Mouse (Mus musculus): ENCODE measurements around the gene Camta1. TPM values are rescaled to one million over a fixed set of nuclear protein-coding genes. Genes with fewer than 3 reads are reported as not detected.

Camta1 gene
- polyA plus RNA-seq, 1 experiment from 2014 or later = 77.1 TPM

DNA sequence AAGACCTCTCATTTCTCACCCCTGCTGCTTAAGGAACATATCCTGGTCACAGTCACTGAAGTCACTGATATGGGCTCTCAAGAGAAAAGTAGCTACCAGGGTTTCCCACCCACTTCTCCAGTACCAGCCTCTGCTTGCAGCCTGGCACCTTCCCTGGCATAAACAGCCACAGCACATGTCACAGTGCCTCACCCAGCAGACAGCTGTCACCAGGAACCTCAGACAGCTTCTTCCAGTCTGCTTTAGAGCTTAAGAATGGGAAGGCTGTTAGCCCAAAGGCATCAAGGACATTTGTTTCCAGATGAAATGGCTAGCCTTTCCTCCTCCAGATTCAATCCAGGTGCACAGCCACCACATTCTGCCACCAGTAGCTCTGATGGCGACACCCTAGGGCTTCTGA, 697.4 kb downstream of the Camta1 start:
- H3K27me3 ChIP-seq = no peaks in the 10 kb centered on the region; the same call in none of the 2 replicates
- H3K4me1 ChIP-seq = peaks cover 9% of the 10 kb centered on the region; the same call in 1 of the 2 replicates
- H3K4me2 ChIP-seq (replicated peaks) = no peak overlapping the region
- H3K9me3 ChIP-seq (replicated peaks) = no peaks in the 10 kb centered on the region
- H3K27ac ChIP-seq (replicated peaks) = no peak overlapping the region
- H3K36me3 ChIP-seq = no peaks in the 10 kb centered on the region
- no peak for ATAC-seq (ENCODE audit: insufficient number of reproducible peaks, low FRiP score, low TSS enrichment, low read depth)
- H3K9ac ChIP-seq = no peak overlapping the region
- no peak overlapping the region for H3K4me3 ChIP-seq (replicated peaks)
- WGBS = 71% methylated on average over 1 of the region's 1 CpGs

DNA sequence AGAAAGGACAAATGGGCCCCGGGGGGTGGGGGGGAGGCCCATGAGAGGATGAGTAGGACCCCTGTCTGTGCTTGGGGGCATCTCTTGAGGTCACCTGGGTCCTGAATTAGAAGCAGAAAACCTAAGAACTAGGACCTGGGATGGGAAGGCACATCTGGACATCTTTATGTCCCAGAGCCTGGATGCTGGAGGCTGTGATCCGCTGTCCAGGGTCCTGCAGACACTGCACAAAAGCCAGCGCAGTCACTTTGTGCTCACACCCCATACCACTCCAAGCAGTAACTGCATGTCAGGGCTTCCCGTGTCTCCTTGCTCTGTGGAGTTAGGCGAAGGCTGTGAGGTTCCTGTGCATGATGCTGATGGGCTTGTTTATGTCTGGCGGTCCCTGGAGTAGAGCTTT, 699.8 kb downstream of the Camta1 start:
- peaks cover 9% of the 10 kb centered on the region; the same call in 1 of the 2 replicates for H3K4me1 ChIP-seq
- no peak overlapping the region for H3K27ac ChIP-seq (replicated peaks)
- H3K4me3 ChIP-seq (replicated peaks) = no peak overlapping the region
- no peaks in the 10 kb centered on the region for H3K9me3 ChIP-seq (replicated peaks)
- H3K27me3 ChIP-seq = peaks cover 5% of the 10 kb centered on the region
- no peak for ATAC-seq (ENCODE audit: insufficient number of reproducible peaks, low FRiP score, low TSS enrichment, low read depth)
- no peak overlapping the region for H3K4me2 ChIP-seq (replicated peaks)
- H3K36me3 ChIP-seq = no peaks in the 10 kb centered on the region
- no peak overlapping the region for H3K9ac ChIP-seq
- WGBS = 36% methylated on average over 6 of the region's 6 CpGs

DNA sequence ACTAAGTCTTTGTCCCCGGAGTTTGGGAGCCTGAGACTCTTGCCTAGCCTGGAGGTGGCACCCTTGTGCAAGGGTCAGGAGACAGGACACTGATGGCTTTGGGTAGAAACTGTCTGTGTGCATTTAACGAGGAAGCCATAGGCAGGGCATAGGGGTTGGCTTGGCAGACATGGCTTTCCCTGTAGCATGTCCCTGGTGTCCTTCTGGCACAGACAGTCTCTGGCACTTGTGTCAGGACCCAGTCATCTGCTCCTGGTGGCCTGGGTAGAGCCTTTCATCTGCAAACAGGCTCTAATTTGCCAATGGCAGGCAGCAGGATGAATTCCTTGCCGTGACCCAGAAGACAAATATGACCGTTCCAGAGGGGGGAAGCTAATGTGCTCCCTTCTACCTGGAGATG, 700.7 kb downstream of the Camta1 start:
- no peak for ATAC-seq (ENCODE audit: insufficient number of reproducible peaks, low FRiP score, low TSS enrichment, low read depth)
- Histone ChIP-seq H3K27me3 (peaks cover 8% of the 10 kb centered on the region), H3K9me3 (replicated peaks) (no peaks in the 10 kb centered on the region), H3K4me2 (replicated peaks) (no peak overlapping the region), H3K9ac (no peak overlapping the region), H3K4me1 (peaks cover 7% of the 10 kb centered on the region; the same call in 1 of the 2 replicates), H3K36me3 (no peaks in the 10 kb centered on the region), H3K27ac (replicated peaks) (no peak overlapping the region), H3K4me3 (replicated peaks) (no peak overlapping the region)
- 67% methylated on average over 4 of the region's 4 CpGs for WGBS

DNA sequence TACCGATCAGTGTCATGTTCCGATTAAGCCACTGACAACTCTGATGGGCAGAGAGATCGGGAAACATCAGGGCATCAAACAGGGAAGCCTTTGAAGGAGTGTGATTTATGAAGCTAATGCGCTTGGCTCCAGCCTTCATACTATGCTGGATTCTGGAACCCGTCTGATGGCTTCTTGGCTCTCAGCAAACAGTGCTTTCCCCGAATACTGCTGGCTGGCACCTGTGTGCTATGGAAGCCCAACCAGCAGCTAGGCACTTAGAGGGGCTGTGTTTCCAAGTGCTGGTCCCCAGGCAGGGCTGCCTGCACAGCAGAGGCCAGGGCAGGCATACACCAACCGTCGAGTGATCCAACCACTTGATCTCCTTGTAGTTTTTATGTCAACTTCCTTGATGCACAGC, 701.2 kb downstream of the Camta1 start:
- Histone ChIP-seq H3K27ac (replicated peaks) (no peak overlapping the region), H3K4me2 (replicated peaks) (no peak overlapping the region), H3K27me3 (peaks cover 11% of the 10 kb centered on the region), H3K36me3 (no peaks in the 10 kb centered on the region), H3K4me1 (peaks cover 2% of the 10 kb centered on the region; the same call in 1 of the 2 replicates), H3K9ac (no peak overlapping the region), H3K9me3 (replicated peaks) (no peaks in the 10 kb centered on the region), H3K4me3 (replicated peaks) (no peak overlapping the region)
- no peak for ATAC-seq (ENCODE audit: insufficient number of reproducible peaks, low FRiP score, low TSS enrichment, low read depth)
- 74% methylated on average over 8 of the region's 8 CpGs for WGBS

DNA sequence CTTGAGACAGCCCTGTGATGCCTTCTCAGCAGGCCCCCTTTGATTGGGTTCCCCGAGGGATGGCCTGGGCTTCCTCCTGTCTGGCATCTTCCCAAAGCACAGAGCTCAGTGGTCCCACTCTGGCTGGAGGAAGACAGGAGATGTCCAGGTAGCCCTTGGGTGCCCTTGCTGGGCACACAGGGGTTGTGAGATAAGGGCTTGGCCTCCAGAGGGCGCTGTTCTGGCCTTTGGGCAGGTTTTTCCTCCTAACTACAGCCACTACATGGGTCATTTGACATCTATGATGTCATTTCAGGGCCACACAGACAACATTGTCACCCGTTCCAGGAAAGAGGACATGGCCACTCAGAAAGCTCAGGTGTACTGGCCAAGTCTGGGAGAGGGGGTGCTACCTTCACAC, 703.4 kb downstream of the Camta1 start:
- Histone ChIP-seq H3K27ac (replicated peaks) (no peak overlapping the region), H3K9ac (no peak overlapping the region), H3K4me2 (replicated peaks) (no peak overlapping the region), H3K27me3 (peaks cover 12% of the 10 kb centered on the region), H3K9me3 (replicated peaks) (no peaks in the 10 kb centered on the region), H3K4me3 (replicated peaks) (no peak overlapping the region), H3K36me3 (no peaks in the 10 kb centered on the region), H3K4me1 (no peaks in the 10 kb centered on the region)
- 54% methylated on average over 3 of the region's 3 CpGs for WGBS
- no peak for ATAC-seq (ENCODE audit: insufficient number of reproducible peaks, low FRiP score, low TSS enrichment, low read depth)

DNA sequence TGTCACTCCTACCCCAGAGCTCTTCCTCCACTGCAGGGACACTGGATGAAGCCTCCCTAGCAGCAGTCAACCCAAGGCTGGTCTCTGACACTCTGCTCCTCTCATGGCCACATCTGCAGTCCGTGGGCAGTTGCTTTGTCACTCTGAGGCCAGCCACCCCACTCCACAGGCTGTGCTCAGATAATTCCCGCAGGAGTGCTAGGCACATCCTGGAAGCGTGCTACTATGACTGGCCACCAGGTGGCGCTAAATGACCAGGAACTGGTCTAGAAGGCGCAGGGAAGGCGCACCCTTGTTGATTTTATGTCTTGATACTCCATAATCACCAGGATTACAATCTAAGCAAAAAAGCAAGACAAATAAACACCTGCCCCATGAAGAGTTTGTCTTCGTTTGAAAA, 704.8 kb downstream of the Camta1 start:
- H3K27ac ChIP-seq (replicated peaks) = no peak overlapping the region
- peak; percentile 6; the same call in 1 of the 2 replicates for ATAC-seq (ENCODE audit: insufficient number of reproducible peaks, low FRiP score, low TSS enrichment, low read depth)
- H3K4me2 ChIP-seq (replicated peaks) = no peak overlapping the region
- 0 out of 2 replicates have a peak, but pooled peaks cover under 1% of the 10 kb centered on the region for H3K4me1 ChIP-seq
- H3K4me3 ChIP-seq (replicated peaks) = no peak overlapping the region
- no peaks in the 10 kb centered on the region for H3K9me3 ChIP-seq (replicated peaks)
- H3K36me3 ChIP-seq = no peaks in the 10 kb centered on the region
- peaks cover 14% of the 10 kb centered on the region for H3K27me3 ChIP-seq
- H3K9ac ChIP-seq = no peak overlapping the region
- WGBS = under 1% methylated on average over 7 of the region's 7 CpGs

DNA sequence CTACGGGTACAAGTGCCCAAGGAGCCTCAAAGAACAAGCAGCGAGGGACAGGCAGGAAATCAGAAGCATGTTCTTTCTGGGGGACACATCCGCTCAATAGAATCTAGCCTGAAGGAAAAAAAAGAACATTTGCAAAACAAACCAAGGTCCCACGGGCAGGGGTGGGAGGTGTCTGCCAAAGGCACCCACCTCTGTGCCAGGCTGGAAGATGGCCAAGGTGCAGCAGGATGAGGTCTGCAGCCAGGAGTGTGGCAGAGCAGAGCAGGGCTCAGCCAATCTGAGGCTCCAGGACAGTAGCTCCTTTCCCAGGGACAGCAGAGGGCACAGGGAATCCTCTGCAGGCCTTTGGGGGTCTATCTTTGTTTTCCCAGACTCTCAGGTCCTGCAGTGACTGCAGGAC, 706.1 kb downstream of the Camta1 start:
- no peak overlapping the region for H3K4me3 ChIP-seq (replicated peaks)
- no peak overlapping the region for H3K4me2 ChIP-seq (replicated peaks)
- ATAC-seq (ENCODE audit: insufficient number of reproducible peaks, low FRiP score, low TSS enrichment, low read depth) = no peak
- H3K36me3 ChIP-seq = no peaks in the 10 kb centered on the region
- no peak overlapping the region for H3K9ac ChIP-seq
- H3K9me3 ChIP-seq (replicated peaks) = no peaks in the 10 kb centered on the region
- 59% methylated on average over 4 of the region's 4 CpGs for WGBS
- no peak overlapping the region for H3K27ac ChIP-seq (replicated peaks)
- 0 out of 2 replicates have a peak, but pooled peaks cover 4% of the 10 kb centered on the region for H3K4me1 ChIP-seq
- H3K27me3 ChIP-seq = peaks cover 17% of the 10 kb centered on the region

DNA sequence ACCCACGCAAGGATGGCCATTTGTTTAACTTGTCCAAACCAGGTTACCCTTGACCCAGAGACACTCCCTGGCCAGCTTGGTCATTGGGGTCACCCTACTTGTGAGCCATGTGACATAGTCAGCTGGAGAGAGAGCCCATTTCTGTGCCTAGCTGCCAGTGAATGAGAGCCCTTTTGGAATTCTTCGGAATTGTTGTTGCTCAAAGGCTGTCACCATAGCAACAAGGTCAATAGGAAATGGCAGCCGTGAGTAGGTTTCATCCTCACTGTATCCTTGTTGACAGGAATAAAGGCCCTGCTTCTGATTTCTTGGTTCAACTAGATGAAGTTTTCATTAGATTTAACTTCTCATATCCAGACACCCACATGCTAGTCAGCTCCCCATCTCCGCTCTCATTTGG, 707.4 kb downstream of the Camta1 start:
- peaks cover 17% of the 10 kb centered on the region for H3K27me3 ChIP-seq
- no peak overlapping the region for H3K27ac ChIP-seq (replicated peaks)
- H3K4me1 ChIP-seq = 0 out of 2 replicates have a peak, but pooled peaks cover 4% of the 10 kb centered on the region
- ATAC-seq (ENCODE audit: insufficient number of reproducible peaks, low FRiP score, low TSS enrichment, low read depth) = no peak
- H3K36me3 ChIP-seq = no peaks in the 10 kb centered on the region
- no peak overlapping the region for H3K4me2 ChIP-seq (replicated peaks)
- H3K9me3 ChIP-seq (replicated peaks) = no peaks in the 10 kb centered on the region
- 49% methylated on average over 4 of the region's 4 CpGs for WGBS
- no peak overlapping the region for H3K9ac ChIP-seq
- no peak overlapping the region for H3K4me3 ChIP-seq (replicated peaks)

DNA sequence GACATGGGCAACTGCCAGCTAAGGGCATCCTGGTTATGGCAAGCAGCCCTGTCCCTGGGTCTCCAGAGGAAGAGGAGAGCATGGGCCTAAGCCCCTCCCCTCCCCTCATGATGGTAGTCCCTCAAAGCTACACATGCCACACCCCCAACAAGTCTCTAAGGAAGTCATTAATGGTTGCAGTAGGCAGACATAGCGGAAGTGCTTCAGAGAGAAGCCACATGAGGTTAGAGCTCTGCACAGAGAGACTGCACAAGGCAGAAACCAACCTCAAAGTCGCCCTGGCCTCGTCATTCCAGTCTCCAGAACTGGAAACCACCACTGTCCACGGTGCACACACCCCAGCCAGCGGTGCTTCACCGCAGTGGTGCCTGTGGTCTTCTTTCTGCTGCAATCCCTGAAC, 709.7 kb downstream of the Camta1 start:
- no peaks in the 10 kb centered on the region for H3K9me3 ChIP-seq (replicated peaks)
- peaks cover 12% of the 10 kb centered on the region for H3K27me3 ChIP-seq
- WGBS = 59% methylated on average over 6 of the region's 6 CpGs
- no peak overlapping the region for H3K4me2 ChIP-seq (replicated peaks)
- 0 out of 2 replicates have a peak, but pooled peaks cover 4% of the 10 kb centered on the region for H3K4me1 ChIP-seq
- no peak overlapping the region for H3K9ac ChIP-seq
- no peak for ATAC-seq (ENCODE audit: insufficient number of reproducible peaks, low FRiP score, low TSS enrichment, low read depth)
- H3K27ac ChIP-seq (replicated peaks) = no peak overlapping the region
- H3K36me3 ChIP-seq = no peaks in the 10 kb centered on the region
- no peak overlapping the region for H3K4me3 ChIP-seq (replicated peaks)

DNA sequence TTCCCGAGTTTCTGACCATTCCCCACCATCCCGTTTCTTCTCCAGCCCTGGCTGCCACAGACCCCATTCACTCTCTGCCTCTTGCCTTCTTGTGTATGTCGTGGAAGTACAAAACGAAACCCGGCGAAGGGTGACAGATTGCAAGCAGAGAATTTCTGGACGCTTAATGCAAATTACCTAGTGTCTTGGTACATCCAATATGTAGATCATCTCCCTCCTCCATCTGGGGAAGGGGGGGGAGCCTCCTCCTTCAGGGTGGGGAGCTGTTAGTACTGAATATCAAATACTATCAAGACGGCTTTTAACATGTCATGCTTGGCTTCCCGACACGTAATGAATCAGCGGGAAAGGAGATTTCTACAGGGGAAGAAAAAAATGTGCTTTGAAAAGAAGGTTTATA, 710.8 kb downstream of the Camta1 start:
- 71% methylated on average over 11 of the region's 11 CpGs for WGBS
- Histone ChIP-seq H3K4me3 (replicated peaks) (no peak overlapping the region), H3K27ac (replicated peaks) (no peak overlapping the region), H3K9me3 (replicated peaks) (no peaks in the 10 kb centered on the region), H3K4me2 (replicated peaks) (no peak overlapping the region), H3K27me3 (peaks cover 10% of the 10 kb centered on the region; the same call in 1 of the 2 replicates), H3K36me3 (no peaks in the 10 kb centered on the region), H3K9ac (no peak overlapping the region), H3K4me1 (0 out of 2 replicates have a peak, but pooled peaks cover 4% of the 10 kb centered on the region)
- ATAC-seq (ENCODE audit: insufficient number of reproducible peaks, low FRiP score, low TSS enrichment, low read depth) = no peak

DNA sequence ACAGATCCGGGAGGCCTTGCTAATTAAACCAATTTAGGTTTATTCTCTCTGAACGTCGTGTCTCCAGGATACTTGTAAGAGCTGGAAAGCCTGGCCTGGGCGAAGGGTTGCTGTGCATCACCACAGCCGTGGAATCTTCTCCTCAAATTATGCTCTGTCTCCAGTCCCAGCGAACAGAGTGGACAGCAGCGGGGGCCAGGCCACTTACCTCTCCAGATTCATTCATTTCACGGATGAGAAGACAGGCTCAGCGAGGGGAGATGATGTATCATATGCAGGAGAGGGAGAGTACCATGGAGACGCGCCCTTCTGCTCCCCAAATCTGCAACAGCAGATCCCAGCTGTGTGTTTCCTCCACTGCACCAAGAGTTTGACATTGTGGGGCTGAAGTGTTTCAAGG, 711.6 kb downstream of the Camta1 start:
- WGBS = 77% methylated on average over 11 of the region's 11 CpGs
- Histone ChIP-seq H3K27me3 (peaks cover 5% of the 10 kb centered on the region; the same call in 1 of the 2 replicates), H3K27ac (replicated peaks) (no peak overlapping the region), H3K4me1 (0 out of 2 replicates have a peak, but pooled peaks cover 4% of the 10 kb centered on the region), H3K9me3 (replicated peaks) (no peaks in the 10 kb centered on the region), H3K4me3 (replicated peaks) (no peak overlapping the region), H3K36me3 (no peaks in the 10 kb centered on the region), H3K9ac (no peak overlapping the region), H3K4me2 (replicated peaks) (no peak overlapping the region)
- ATAC-seq (ENCODE audit: insufficient number of reproducible peaks, low FRiP score, low TSS enrichment, low read depth) = no peak

DNA sequence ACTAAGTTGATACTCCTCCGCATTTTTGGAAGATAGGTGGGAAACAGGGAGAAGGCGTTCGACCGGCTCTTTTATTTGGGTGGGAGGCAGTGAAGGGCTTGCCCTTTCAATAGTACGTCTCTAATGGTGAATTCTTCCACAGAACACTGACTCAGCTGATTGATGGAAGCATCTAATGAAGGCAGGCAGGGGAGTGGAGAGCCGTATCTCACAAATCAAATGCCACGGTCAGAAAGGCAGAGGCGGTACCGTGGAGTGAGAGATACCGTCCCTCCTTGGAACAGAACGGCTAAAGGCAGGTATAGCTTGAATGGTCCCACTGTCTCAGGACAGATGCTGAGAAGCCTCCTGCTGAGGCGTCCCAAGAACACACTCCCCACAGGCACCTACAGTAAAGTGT, 714.1 kb downstream of the Camta1 start:
- H3K27ac ChIP-seq (replicated peaks) = no peak overlapping the region
- H3K36me3 ChIP-seq = no peaks in the 10 kb centered on the region
- ATAC-seq (ENCODE audit: insufficient number of reproducible peaks, low FRiP score, low TSS enrichment, low read depth) = no peak
- H3K27me3 ChIP-seq = peaks cover 5% of the 10 kb centered on the region; the same call in 1 of the 2 replicates
- 0 out of 2 replicates have a peak, but pooled peaks cover 4% of the 10 kb centered on the region for H3K4me1 ChIP-seq
- 38% methylated on average over 12 of the region's 12 CpGs for WGBS
- no peak overlapping the region for H3K4me3 ChIP-seq (replicated peaks)
- H3K4me2 ChIP-seq (replicated peaks) = no peak overlapping the region
- no peak overlapping the region for H3K9ac ChIP-seq
- H3K9me3 ChIP-seq (replicated peaks) = no peaks in the 10 kb centered on the region
